Mouse (Mus musculus): ENCODE measurements at regions not wholly inside any gene's neighbourhood (a gene's known extent, or its start where the extent isn't known, plus 50 kb on each side); places are given as distances from the start of the nearest gene placed in this dataset.
"Not testable (repeated sequence)": the region's sequence is repeated elsewhere in the genome, so short reads cannot be mapped to it uniquely, and the experiment has no call there.

DNA sequence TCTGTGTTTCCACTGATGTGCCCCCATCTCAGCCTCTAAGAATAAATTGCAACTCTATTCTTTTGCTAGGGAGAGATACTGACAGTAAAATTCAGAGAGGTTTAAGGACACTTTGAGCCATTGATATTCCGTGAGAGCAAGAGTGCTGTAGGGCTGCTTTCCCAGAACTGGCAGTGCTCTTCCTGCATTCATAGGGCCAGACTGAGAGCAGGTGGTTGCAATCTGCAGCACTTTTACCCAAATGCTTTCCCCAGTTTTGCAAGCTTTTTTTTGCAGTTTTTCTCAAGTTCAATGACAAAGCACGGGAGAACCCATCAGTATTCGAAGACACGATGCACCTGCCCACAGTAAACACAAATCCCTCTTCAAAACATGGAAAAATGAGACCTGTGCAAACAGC is 816.6 kb downstream of the Triml1 start:
- Histone ChIP-seq H3K4me3 (ENCODE audit: insufficient read depth, poor library complexity, severe bottlenecking) (no peak overlapping the region), H3K79me3 (ENCODE audit: low read depth) (no peaks in the 10 kb centered on the region), H3ac (ENCODE audit: control insufficient read depth, insufficient read length, low read depth) (no peak overlapping the region), H3K36me3 (ENCODE audit: control insufficient read depth, insufficient read depth) (no peaks in the 10 kb centered on the region), H3K79me2 (ENCODE audit: control insufficient read depth, insufficient read depth) (no peaks in the 10 kb centered on the region), H3K27me3 (ENCODE audit: control insufficient read depth, insufficient read depth, insufficient read length) (no peaks in the 10 kb centered on the region)
- no peak for TF ChIP-seq CTCF (IDR thresholded peaks at IDR 0.05; ENCODE audit: control insufficient read depth, insufficient read depth, insufficient read length)
- TF ChIP-seq USF1 (IDR thresholded peaks at IDR 0.05; ENCODE audit: low read depth), result no peak

DNA sequence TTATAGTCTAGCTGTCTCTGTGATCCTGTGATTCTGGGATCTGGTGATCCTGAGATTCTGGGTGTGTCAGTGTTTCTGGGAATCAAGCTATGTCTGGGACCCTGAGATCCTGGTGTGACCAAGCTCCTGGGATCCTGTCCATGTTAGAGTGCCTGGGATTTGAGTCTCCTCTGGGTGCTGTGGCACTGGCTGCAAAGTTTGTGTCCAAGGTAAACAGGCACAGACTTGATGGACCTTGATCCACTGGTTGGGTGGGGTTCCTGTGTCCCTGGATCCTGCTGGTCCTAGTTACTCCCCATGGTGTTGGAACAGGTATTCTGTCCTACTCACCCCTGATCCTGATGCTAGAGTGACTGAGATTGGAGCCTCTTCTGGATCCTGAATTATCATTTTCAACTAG is 818.4 kb downstream of the Triml1 start:
- TF ChIP-seq FOSL1 (IDR thresholded peaks at IDR 0.05; ENCODE audit: insufficient read depth, low read length, poor library complexity, severe bottlenecking) (no peak), MYOG (IDR thresholded peaks at IDR 0.05; ENCODE audit: control insufficient read depth, extremely low read depth, insufficient read length) (no peak), MYOD1 (IDR thresholded peaks at IDR 0.05; ENCODE audit: control insufficient read depth, insufficient read length, low read depth) (no peak), MAX (IDR thresholded peaks at IDR 0.05) (no peak), CEBPB (IDR thresholded peaks at IDR 0.05; ENCODE audit: low read depth) (no peak), CTCF (IDR thresholded peaks at IDR 0.05; ENCODE audit: control insufficient read depth, insufficient read depth, insufficient read length) (no peak), USF1 (IDR thresholded peaks at IDR 0.05; ENCODE audit: low read depth) (no peak)
- Histone ChIP-seq H3ac (ENCODE audit: control insufficient read depth, insufficient read length, low read depth) (no peak overlapping the region), H3K27me3 (ENCODE audit: control insufficient read depth, insufficient read depth, insufficient read length) (no peaks in the 10 kb centered on the region), H3K4me3 (ENCODE audit: insufficient read depth, poor library complexity, severe bottlenecking) (no peak overlapping the region), H3K79me3 (ENCODE audit: low read depth) (no peaks in the 10 kb centered on the region), H3K79me2 (ENCODE audit: control insufficient read depth, insufficient read depth) (no peaks in the 10 kb centered on the region), H3K36me3 (ENCODE audit: control insufficient read depth, insufficient read depth) (no peaks in the 10 kb centered on the region)

DNA sequence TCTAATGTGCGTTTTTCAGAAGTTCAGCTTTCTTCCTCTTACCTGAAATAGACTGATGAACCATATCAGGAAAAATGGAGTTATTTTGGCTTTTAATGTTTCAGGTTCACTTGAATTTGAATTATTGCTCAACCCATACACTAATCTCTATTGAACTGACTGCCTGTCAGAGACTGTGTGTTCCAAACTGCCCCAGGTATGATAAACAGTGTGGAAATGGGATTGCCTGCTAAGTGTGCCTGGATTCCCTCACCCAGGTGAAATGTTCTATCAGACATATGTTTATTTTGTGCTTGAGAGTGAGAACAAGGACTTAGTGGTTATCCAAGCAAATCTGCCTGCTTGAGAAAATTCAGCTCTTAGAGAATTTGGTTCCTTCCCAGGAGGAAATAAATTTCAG is 830.2 kb downstream of the Triml1 start:
- H3K27me3 ChIP-seq (ENCODE audit: control insufficient read depth, insufficient read depth, insufficient read length), result no peaks in the 10 kb centered on the region
- no peak overlapping the region for H3K4me3 ChIP-seq (ENCODE audit: insufficient read depth, poor library complexity, severe bottlenecking)
- H3K36me3 ChIP-seq (ENCODE audit: control insufficient read depth, insufficient read depth), result no peaks in the 10 kb centered on the region
- TF ChIP-seq CTCF (IDR thresholded peaks at IDR 0.05; ENCODE audit: control insufficient read depth, insufficient read depth, insufficient read length) (no peak), CEBPB (IDR thresholded peaks at IDR 0.05; ENCODE audit: low read depth) (no peak), USF1 (IDR thresholded peaks at IDR 0.05; ENCODE audit: low read depth) (no peak), MAX (IDR thresholded peaks at IDR 0.05) (no peak), MYOG (IDR thresholded peaks at IDR 0.05; ENCODE audit: control insufficient read depth, extremely low read depth, insufficient read length) (no peak), FOSL1 (IDR thresholded peaks at IDR 0.05; ENCODE audit: insufficient read depth, low read length, poor library complexity, severe bottlenecking) (no peak), MYOD1 (IDR thresholded peaks at IDR 0.05; ENCODE audit: control insufficient read depth, insufficient read length, low read depth) (no peak)
- H3ac ChIP-seq (ENCODE audit: control insufficient read depth, insufficient read length, low read depth), result no peak overlapping the region
- H3K79me3 ChIP-seq (ENCODE audit: low read depth), result no peaks in the 10 kb centered on the region
- no peaks in the 10 kb centered on the region for H3K79me2 ChIP-seq (ENCODE audit: control insufficient read depth, insufficient read depth)

DNA sequence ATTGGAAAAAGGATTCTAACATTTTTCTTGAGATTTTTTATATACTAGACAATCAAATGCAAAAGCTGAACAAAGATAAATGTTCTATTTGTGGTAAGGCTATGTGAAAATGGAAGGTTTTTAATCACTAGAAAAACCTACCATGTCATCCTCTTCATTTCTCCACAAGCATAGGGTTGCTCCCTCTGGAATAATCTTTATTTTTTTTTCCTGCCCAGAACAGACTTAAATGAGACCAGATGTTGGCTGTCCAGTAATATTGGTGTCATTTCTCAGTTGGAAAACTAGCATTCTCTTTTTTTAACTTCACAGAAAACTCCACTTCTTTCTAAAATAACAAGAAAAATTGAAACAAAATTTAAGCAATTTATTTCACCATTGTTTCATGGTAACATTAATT is 849.9 kb downstream of the Triml1 start:
- TF ChIP-seq CEBPB (IDR thresholded peaks at IDR 0.05; ENCODE audit: low read depth), result no peak
- no peak for TF ChIP-seq USF1 (IDR thresholded peaks at IDR 0.05; ENCODE audit: low read depth)
- TF ChIP-seq FOSL1 (IDR thresholded peaks at IDR 0.05; ENCODE audit: insufficient read depth, low read length, poor library complexity, severe bottlenecking), result no peak
- TF ChIP-seq MYOD1 (IDR thresholded peaks at IDR 0.05; ENCODE audit: control insufficient read depth, insufficient read length, low read depth), result no peak
- no peak for TF ChIP-seq MAX (IDR thresholded peaks at IDR 0.05)
- H3K4me3 ChIP-seq (ENCODE audit: insufficient read depth, poor library complexity, severe bottlenecking), result no peak overlapping the region
- no peaks in the 10 kb centered on the region for H3K36me3 ChIP-seq (ENCODE audit: control insufficient read depth, insufficient read depth)
- no peaks in the 10 kb centered on the region for H3K27me3 ChIP-seq (ENCODE audit: control insufficient read depth, insufficient read depth, insufficient read length)
- no peaks in the 10 kb centered on the region for H3K79me2 ChIP-seq (ENCODE audit: control insufficient read depth, insufficient read depth)
- no peaks in the 10 kb centered on the region for H3K79me3 ChIP-seq (ENCODE audit: low read depth)
- no peak overlapping the region for H3ac ChIP-seq (ENCODE audit: control insufficient read depth, insufficient read length, low read depth)

DNA sequence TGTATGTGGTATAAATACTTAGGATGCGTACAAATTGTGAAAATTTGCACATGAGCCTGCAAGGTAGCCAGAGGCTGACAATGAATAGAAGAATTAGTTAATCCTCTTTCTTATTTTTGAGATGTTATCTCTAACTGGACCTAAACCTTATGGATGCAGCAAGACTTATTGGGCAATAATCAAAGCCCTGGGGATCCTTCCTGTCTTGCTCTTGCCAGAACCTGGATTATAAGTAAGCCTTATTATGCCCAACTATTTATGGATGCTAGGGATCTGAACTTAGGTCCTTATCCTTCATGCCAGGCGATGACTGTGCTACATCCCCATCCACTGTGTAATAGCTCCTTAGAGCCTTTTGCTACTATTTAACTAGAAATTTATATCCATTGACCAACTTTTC is 859.3 kb downstream of the Triml1 start:
- Histone ChIP-seq H3K79me2 (ENCODE audit: control insufficient read depth, insufficient read depth) (no peaks in the 10 kb centered on the region), H3ac (ENCODE audit: control insufficient read depth, insufficient read length, low read depth) (no peak overlapping the region), H3K79me3 (ENCODE audit: low read depth) (no peaks in the 10 kb centered on the region), H3K27me3 (ENCODE audit: control insufficient read depth, insufficient read depth, insufficient read length) (no peaks in the 10 kb centered on the region), H3K4me3 (ENCODE audit: insufficient read depth, poor library complexity, severe bottlenecking) (no peak overlapping the region), H3K36me3 (ENCODE audit: control insufficient read depth, insufficient read depth) (no peaks in the 10 kb centered on the region)
- TF ChIP-seq FOSL1 (IDR thresholded peaks at IDR 0.05; ENCODE audit: insufficient read depth, low read length, poor library complexity, severe bottlenecking), result no peak
- TF ChIP-seq MAX (IDR thresholded peaks at IDR 0.05), result no peak
- no peak for TF ChIP-seq MYOG (IDR thresholded peaks at IDR 0.05; ENCODE audit: control insufficient read depth, extremely low read depth, insufficient read length)
- no peak for TF ChIP-seq MYOD1 (IDR thresholded peaks at IDR 0.05; ENCODE audit: control insufficient read depth, insufficient read length, low read depth)
- TF ChIP-seq CTCF (IDR thresholded peaks at IDR 0.05; ENCODE audit: control insufficient read depth, insufficient read depth, insufficient read length), result no peak
- TF ChIP-seq CEBPB (IDR thresholded peaks at IDR 0.05; ENCODE audit: low read depth), result no peak
- no peak for TF ChIP-seq USF1 (IDR thresholded peaks at IDR 0.05; ENCODE audit: low read depth)

DNA sequence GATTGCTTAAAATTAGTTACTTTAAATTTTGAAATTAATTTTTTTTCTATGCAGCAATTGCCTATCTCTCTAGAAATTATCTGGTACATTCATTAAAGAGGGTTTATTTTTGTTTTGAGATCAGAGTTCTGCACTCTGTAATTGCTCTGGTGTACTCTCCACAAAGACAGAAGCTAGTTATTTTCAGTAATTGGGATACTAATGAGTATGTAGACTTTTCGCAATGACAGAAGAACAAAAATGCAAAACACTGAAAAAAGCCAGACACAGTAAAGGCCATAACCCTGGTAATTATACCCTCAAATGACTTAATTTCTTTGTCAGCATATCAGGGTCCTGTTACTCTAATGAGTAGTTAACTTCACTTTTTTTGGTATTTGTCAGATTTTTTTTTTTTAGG is 836.5 kb upstream of the Frg1 start:
- Histone ChIP-seq H3K79me2 (ENCODE audit: control insufficient read depth, insufficient read depth) (no peaks in the 10 kb centered on the region), H3K79me3 (ENCODE audit: low read depth) (no peaks in the 10 kb centered on the region), H3ac (ENCODE audit: control insufficient read depth, insufficient read length, low read depth) (no peak overlapping the region), H3K36me3 (ENCODE audit: control insufficient read depth, insufficient read depth) (no peaks in the 10 kb centered on the region), H3K4me3 (ENCODE audit: insufficient read depth, poor library complexity, severe bottlenecking) (no peak overlapping the region), H3K27me3 (ENCODE audit: control insufficient read depth, insufficient read depth, insufficient read length) (no peaks in the 10 kb centered on the region)
- no peak for TF ChIP-seq USF1 (IDR thresholded peaks at IDR 0.05; ENCODE audit: low read depth)

DNA sequence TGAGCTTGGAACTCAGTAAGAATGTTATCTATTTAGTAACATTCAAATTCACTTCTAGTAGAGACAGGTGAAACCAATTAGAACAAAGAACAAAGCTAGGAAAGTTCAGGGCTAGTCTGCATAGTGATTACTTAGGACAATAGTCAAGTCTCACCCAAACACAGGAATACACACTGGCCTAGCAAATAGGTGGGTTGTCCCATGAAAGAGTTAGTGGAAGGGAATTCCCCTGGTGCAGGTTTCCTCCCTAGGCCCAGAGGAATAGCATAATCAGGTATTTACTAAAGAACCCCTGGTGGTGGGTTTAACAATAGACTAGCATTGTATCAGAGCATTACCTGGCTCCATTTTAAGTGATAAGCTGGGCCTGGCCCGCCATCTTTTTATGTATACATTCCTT is 825.4 kb upstream of the Frg1 start:
- H3K27me3 ChIP-seq (ENCODE audit: control insufficient read depth, insufficient read depth, insufficient read length); H3K36me3 ChIP-seq (ENCODE audit: control insufficient read depth, insufficient read depth); H3K79me2 ChIP-seq (ENCODE audit: control insufficient read depth, insufficient read depth); H3K79me3 ChIP-seq (ENCODE audit: low read depth); H3ac ChIP-seq (ENCODE audit: control insufficient read depth, insufficient read length, low read depth); H3K4me3 ChIP-seq (ENCODE audit: insufficient read depth, poor library complexity, severe bottlenecking): not testable (repeated sequence)

Measured in C2C12 (cell line).